Mouse (Mus musculus) C2C12 (cell line): ENCODE results near the gene Bcl9l.

ENCODE experiments used
- CEBPB ChIP-seq: IDR thresholded peaks from one replicate; pipeline ENCODE4 v1.6.1; 2011; ENCODE audit warnings: low read depth, mild to moderate bottlenecking, control low read depth, moderate library complexity
- CTCF ChIP-seq: IDR thresholded peaks from one replicate; pipeline ENCODE4 v1.5.1; 2011; ENCODE audit not compliant: control insufficient read depth, insufficient read depth, insufficient read length
- MAX ChIP-seq: IDR thresholded peaks from one replicate; pipeline ENCODE4 v1.6.1; 2011; ENCODE audit warnings: mild to moderate bottlenecking, control low read depth
- MYOD1 ChIP-seq: IDR thresholded peaks from one replicate; pipeline ENCODE4 v1.6.1; 2011; ENCODE audit warnings: low read depth; ENCODE audit not compliant: control insufficient read depth, insufficient read length
- MYOG ChIP-seq: IDR thresholded peaks from one replicate; pipeline ENCODE4 v1.6.1; 2011; ENCODE audit not compliant: control insufficient read depth, insufficient read length; ENCODE audit errors: extremely low read depth
- USF1 ChIP-seq: IDR thresholded peaks from one replicate; pipeline ENCODE4 v1.6.1; 2011; ENCODE audit warnings: low read depth, mild to moderate bottlenecking, control low read depth, moderate library complexity

DNA sequence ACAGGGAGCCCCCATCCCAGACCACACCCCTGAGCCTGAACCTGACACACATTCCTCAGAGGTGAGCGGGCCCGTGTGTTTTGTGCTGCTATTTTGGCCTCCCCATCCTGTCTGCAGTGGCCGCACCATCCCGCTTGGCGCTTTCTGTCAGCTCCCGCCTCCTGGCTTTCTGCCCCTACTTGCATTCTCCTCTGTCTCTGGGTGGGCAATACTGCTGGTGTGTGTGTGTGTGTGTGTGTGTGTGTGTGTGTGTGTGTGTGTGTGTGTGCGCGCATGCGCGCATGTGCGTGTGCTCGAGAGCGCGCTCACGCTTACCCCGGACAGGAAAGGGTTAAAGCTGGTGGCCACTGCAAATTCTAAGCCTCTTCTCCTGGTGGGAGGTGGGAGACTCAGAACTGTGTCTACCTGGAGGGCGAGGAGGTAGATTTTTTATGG lies 7.0 kb downstream of the Bcl9l start:
- TF ChIP-seq USF1 (no peak), CTCF (no peak), MAX (no peak), CEBPB (no peak), MYOD1 (no peak), MYOG (no peak)
